Mouse (Mus musculus): Measurements from ENCODE around the gene Msmp.
A peak's percentile ranks its signal among the peaks of the same experiment; 100 is the strongest.

Gene Msmp

DNA sequence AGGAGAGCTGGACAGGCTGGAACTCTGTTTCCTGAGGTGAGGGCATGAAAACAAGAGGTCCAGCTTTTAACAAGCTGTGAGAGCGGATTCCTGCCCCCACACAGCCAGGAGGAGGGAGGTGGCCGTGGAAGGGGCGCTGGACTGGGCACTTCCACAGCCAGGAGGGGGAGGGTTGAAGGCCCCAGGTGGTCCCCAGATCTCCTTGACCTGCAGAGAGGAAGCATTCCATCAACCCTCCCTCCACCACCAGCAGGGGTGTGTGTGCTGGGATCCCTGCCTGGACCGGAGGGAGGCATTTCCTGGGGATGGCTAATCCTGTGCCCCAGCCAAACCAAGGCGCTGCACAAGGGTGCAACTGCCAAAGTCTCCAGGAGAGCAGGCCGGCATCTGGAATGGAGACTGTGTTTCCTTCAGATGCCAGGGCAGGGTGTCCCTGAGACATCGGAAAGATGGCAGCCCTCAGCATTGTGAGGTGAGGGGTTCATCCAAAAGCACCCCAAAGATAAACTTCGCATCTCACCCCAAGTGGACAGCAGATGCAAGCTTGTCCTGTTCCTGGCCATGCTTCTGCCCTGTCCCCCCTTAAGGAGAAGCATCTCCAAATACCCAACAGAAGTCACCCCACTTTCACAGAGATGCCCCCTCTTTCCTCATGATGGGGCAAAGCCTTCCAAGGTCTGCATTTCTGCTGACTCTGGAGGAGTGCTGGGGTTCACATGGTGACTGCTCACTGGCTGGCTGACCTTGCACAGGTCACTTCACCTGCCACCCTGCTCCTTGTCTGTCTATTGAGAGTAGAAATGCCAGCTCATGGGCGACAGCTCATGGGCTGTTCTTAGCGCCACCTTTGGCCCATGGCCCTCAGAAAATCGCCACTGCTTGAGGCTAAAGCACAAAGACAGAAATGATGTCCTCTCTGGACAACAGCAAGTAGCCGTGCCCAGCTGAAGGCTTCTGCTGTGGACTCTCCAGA lies at the start of gene Msmp:
Gene Msmp (minus strand): TSS at position 51 of the 973 bp plus-strand sequence.
- no peak for DNase-seq (ENCODE audit: extremely low read depth, low read depth)

DNA sequence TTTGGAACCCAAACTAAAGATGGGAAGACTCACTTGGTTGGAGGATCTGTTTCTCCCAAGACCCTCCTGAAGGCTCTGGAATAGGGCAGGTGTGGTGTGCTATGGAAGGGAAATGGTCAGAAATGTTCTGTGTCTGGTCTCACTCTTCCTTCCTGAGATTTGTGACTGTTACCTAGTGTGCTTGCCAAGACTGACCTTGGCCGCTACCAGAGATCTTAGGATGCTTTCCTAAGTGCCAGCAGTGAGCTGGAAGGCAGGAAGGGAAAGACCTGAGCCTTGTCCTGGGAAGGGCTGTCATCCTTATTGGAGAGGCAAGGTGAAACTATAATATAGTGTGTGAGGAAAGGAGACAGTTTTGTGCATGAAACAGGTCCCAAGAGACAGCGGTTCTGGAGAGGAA lies 49.4 kb upstream of the Msmp start:
- DNase-seq (ENCODE audit: extremely low read depth, low read depth), result no peak

DNA sequence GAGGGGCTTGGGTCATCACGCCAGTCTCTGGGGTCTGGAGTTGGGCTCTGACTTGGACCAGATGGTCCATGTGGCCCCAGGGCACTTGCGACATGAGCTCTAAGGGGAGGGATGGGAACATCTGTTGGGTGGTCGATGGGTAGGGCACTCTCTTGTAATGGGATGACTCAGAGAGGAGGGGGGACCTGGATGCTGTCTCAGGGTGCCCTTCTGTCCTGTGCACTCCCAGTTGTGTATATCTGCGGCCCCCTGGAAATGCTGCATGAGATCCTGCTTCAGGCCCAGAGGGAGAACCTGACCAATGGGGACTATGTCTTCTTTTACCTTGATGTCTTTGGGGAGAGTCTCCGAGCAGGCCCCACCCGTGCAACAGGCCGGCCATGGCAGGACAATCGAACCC lies 49.0 kb upstream of the Msmp start:
- no peak for DNase-seq (ENCODE audit: extremely low read depth, low read depth)

DNA sequence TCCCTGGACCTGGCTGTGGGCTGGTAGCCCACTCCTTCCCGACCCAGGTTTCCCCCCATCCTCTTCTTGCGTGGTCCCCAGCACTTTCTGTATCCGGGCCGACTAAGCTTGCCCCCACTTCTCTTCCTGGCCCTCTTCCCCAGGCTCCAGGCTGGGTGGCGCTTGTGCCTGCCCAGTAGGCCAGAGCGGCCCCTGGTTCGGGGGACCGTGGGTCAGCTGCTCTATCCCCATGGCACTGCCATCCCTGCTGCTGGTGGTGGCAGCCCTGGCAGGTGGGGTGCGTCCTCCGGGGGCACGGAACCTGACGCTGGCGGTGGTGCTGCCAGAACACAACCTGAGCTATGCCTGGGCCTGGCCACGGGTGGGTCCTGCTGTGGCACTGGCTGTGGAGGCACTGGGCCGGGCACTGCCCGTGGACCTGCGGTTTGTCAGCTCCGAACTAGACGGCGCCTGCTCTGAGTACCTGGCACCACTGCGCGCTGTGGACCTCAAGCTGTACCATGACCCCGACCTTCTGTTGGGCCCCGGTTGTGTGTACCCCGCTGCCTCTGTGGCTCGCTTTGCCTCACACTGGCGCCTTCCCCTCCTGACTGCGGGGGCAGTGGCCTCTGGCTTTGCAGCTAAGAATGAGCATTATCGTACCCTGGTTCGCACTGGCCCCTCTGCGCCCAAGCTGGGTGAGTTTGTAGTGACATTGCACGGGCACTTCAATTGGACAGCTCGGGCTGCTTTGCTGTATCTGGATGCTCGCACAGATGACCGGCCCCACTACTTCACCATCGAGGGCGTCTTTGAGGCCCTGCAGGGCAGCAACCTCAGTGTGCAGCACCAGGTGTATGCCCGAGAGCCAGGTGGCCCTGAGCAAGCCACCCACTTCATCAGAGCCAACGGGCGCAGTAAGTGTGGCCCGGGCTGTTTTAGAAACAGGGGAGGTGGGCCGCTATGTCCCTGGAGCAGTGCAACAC lies 47.9 kb upstream of the Msmp start:
- DNase-seq (ENCODE audit: extremely low read depth, low read depth), result no peak

DNA sequence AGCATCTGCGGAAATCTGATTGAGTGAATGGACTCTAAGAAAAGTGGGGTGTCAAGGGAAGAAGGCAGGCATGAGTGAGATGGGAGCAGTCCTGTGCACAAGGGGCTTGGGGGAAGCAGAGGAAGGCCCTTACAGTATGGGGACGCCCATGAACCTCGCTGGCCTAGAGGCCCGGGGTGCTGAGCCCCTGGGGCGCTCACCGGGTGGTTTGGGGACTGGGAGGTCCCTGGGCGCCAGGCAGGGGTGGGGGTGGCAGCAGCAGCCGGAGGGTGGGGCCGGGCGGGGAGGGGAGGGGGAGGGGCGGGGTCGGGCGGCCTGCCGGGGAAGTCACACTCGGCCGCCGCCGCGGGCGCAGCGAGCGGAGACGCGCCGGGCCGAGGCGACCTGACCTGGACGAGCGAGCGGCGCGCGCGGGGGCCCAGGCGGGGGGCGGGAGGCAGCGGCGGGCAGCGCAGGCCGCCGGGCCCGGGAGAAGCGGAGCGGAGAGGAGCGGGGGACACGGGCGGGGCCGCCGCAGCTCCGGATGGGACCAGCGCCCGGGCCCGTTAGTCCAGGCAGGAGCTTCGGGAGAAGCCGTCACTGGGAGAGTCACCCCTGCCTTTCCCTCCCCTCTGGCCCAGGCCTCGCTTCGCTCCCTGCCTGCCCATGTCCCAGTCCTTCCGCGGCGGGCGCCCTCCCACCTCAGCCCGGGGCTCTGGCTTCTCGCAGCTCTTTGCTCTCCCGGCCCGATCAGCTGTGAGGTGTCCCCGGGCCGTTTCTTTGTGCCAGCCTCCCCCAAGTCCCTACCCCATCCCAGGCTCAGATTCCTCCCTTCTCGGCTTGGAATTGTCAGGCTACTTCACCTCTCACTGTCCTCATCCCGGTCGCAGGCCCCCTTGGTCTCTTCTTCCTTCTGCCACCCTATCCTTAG lies 47.0 kb upstream of the Msmp start, which contains the start of gene Npr2:
Gene Npr2 (plus strand): TSS at position 890 of the 910 bp plus-strand sequence.
- no peak for DNase-seq (ENCODE audit: extremely low read depth, low read depth)

DNA sequence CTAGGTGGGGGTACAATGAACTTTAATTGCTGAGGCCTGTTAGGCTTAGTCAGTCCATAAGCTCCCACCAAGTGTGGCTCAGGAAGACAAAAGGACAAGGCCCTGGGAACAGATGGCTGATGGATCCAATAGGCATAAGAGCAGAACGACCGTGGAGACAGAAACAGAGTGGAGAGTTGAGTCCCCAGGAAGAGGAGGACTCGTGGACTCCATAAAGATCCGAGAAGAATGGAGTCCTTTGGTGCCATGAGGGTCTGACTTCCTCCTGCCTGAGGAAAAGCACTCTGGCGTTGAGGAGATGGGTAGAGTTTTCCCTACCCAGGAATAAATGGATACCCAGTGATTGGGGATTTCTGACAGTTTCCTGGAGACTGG lies 46.4 kb upstream of the Msmp start:
- DNase-seq (ENCODE audit: extremely low read depth, low read depth), result no peak

DNA sequence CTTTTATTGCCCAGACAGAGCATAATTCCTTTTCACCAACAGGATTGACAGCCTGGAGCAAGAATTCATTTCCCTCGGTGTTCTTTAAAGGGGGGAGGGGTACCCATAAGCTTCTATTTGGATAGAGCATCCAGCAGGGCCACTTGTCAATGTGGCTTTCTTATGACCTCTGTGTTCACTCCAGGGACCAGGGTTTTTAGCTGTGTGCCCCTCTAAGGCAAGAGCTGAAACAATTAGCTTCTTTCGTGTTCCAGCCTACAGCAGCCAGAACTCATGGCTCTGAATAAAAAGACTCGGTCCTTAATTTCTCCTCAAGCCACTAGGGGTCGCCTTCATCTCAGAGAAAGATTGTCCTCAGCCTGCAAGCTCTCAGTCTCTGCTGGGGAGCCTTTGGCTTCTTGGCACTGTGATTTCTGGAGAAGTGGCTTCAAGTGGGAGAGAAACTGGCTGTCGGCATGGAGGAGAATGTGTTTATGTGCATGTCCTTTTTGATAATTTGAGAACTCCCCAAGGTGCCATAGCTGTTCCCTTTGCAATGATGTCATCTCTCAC lies 45.8 kb upstream of the Msmp start:
- DNase-seq (ENCODE audit: extremely low read depth, low read depth), result peak; percentile 75

DNA sequence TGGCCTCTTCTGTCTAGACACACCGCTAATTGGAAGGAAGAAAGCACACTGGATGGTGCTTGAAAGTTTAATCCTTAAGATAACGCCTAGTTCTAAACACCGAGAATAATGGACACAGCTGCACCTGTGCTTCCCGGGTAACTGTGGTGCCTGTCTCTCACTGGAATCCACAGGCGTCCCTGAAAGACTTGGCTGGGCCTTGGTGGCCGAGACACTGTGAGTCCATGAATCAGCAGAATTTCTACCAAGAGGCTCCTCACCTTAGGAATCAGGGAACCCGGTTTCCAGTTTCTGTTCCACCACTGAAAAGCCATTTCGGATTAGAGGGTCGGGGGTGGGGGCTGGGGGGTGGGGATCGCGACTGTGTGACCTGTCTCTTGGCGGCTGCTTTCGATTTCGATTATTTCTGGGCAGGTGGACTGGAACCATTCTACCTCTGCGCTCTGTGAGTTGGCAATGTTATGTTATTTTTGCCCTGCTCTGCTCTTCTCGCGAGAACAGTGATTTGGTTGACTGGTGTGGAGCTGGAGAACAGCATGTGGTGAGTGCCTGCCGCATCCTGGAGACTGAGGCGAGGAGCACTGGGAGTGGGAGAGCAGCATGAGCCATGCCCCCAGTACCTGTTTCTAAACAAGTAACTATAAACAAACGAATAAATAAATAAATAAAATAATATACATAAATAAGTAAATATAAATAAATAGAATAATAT lies 45.0 kb upstream of the Msmp start:
- DNase-seq (ENCODE audit: extremely low read depth, low read depth), result no peak

DNA sequence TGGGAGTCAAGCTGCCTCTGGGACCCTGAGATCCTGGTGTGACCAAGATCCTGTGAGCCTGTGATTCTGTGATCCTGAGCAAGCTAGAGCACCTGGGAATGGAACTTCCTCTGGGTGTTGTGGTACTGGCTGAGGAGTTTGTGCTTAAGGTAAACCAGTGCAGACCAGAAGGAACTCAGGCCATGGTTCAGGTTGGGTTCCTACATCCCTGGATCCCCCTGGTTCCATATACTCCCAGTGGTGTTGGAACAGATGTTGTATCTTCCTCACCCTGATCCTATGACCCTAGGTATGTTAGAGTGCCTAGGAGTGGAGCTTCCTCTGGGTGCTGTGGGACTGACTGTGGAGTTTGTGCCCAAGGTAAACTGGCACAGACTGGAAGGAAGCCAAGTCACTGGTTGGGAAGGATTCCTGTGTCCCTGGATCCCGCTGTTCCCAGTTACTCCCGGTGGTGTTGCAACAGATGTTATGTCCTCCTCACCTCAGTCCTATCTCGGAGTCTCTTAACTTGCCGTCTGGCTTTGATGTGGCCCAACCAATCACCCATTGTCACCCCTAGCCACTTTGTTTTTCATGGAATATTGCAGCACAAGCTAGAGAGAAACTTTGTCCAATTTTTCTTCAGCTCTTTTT lies 36.0 kb upstream of the Msmp start:
- no peak for DNase-seq (ENCODE audit: extremely low read depth, low read depth)

DNA sequence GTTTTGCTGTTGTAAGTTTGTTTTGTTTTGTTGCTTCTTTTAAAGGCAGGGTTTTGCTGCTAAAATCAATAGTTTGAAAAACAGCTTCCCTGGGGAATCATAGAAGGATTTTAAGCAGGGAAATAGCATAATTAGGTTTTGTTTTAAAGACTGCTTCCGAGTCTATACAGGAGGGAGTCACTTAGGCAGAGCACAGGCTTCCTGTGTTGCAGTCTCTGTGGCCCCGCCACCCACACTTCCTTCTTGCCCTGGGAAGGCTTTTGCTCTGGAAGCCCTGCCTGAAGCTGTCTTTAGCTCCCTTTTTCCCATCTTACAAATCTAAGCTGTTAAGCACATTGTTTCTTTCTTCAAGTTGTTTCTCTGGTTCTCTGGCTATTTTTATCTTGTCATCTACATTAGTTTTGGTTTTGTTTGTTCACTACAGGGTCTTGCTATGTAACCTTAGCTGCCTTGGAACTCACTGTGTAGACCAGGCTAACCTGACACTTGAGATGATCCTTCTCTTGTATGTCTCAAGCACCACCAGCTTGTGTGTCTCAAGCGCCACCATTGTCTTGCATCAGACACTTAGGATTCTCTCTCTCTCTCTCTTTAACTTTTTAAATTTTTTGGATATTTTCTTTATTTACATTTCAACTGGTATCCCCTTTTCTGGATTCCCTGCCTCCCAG lies 28.9 kb upstream of the Msmp start:
- peak; percentile 83 for DNase-seq (ENCODE audit: extremely low read depth, low read depth)

DNA sequence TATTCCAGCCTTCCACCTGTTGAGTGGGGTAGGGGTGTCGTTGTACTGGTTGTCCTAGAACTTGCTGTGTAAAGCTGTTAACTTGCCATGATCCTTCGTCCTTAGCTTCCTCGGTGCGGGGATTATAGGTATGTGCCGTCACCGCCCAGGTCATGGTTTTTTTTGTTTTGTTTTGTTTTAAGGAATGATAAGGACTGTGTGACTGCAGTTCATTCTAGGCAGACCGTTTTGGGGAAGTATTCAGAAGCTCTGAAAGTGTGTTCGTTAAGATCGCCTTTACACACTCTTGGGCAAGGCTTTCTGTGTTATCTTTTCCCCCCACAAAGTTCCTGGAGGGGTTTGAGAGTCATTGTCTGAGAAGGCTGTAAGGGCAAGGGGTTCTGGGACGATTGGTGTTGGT lies 28.2 kb upstream of the Msmp start:
- peak; percentile 95 for DNase-seq (ENCODE audit: extremely low read depth, low read depth)

DNA sequence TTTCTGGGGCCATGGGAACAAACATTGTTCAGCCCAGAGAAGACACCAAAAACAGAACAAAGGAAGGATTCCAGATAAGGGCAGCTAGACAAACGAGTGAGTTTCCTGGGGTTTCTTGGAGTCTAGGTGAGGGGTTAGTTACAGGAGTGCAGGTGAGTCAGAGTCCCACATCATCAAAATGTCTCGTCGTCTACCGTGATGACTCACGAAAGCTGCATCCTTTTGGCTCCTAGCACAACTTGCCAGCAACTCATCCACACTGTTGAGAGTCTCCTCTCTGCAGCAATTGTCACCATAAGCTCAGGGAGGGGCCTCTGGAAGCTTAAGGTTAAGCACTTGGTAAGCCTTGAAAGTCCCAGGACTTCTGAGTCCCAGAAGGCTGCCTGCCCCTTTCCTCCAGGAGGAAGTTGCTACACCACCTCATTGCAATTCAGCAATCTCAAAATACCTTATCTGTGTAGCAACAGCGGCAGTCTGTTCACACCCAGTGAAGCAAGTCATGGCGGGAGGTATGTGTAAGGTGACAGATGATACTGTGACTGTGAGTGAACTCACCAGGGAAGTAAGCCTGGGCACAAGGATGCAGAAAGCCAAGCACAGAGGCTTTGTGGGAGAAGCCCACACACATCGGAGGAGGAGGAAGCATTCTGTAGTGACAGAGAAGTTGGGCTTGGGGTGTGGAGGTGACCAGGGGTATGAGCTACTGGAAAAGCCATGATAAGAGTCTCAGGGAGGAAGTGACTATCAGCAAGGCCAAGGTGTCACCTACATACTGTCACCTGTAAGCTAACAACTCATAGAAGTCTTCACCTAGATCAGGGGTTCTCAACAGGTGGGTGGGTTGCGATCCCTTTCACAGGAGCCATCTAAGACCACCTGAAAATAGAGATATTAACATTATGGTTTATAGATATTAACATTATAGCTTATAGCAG lies 20.7 kb upstream of the Msmp start:
- peak; percentile 92 for DNase-seq (ENCODE audit: extremely low read depth, low read depth)

DNA sequence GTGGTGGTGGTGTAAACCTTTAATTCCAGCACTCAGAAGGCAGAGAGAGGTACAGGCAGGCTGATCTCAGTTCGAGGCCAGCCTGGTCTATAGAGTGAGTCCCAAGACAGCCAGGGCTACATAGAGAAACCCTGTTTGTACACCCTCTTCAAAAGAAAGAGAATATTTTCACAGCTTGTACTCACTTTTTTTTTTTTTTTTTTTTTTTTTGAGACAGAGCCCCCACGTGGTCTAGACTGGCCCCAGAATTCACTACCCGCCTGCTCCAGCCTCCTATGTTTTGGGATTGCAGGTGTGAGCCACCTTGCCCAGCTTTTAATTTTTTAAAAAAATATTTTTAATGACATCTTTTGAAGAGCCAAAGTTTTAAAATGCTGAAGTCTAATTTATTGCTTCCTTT lies 19.8 kb upstream of the Msmp start:
- DNase-seq (ENCODE audit: extremely low read depth, low read depth), result no peak

DNA sequence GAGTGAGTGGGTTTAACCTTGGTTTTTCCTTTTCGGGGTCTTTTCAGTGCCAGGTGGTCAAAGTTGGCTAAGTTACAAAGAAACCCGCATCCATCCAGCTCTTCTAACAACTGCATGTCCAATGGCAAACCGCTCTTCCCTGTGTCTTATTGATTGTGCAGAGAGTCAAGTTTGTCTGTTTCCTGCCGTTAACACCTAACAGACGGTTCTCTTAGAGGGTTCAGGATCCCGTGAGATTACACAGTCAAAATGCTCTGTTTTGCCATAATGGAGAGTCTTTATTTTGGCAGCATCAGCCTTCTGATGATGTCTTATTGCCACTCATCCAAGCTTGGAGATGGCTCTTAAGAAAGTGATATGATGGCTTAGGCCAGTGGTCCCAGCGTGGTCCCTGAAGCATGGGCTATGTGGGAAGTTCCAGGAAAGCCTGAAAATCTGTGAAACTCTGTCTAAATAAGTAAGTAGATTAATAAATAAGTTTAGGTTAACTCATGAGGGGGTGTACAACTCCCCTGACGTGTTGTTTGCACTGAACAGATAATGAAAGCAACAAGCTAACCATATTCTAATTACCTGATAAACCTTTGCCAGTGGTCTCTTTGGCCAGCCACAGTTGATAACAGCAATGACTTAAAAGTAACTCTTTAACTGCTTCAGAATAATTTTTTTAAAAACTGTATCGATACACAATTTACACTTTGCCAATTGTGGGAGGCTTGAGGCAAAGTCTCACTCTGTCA lies 16.1 kb upstream of the Msmp start:
- no peak for DNase-seq (ENCODE audit: extremely low read depth, low read depth)

DNA sequence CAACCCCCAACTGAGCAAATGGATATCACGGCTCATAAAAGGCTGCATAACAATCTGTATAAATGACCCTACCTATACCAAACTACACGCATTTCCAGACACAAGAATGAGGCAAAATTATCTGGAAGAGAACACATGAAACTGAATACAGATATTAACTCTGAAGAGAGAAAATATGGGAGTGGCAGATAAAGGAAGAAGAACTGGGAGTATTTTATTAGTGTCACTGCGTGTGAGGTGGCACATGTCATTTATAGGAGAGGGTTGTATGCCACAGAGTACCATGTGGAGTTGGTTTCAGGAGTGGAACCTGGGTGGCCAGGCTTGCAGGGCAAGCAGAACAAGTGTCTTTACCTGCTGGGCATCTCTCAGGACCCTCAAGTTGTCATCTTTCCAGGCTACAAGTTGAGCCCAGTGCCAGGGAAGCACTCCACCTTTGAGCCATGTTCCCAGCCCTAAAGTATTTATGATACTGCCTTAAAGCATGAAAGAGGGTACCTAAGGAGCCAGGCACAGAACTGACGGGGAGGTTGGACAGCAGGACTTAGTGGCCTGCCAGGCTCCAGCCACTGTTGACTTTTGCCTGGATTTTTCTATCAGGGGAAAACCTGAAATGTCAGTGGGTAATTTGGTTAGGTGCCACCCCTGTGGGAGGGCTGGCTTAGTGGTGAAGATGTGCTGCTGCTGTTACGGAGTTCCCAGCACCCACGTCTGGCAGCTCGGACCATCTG lies 14.5 kb upstream of the Msmp start:
- peak; percentile 45 for DNase-seq (ENCODE audit: extremely low read depth, low read depth)

DNA sequence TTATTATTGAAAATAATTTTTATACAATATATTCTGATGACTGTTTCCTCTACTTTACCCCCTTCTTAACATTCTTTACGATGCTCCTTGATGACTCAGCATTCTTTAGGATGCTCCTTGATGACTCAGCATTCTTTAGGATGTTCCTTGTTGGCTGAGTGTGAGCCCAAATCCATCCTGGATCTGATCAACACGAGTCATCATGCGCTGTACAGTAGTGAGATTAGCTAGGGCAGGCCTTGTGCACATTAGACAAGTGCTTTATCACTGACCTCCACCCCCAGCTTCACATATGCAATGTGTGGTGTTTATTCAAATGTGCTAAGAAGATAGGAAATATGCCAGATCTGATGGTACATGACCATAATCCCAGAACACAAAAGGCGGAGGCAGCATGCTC lies 13.9 kb upstream of the Msmp start:
- no peak for DNase-seq (ENCODE audit: extremely low read depth, low read depth)
